ENCODE assay signal across 12 mouse cellular contexts in genomic region chr3:105693327-105694080, GRCm38 (mm10). TPM values are rescaled to one million over a fixed set of nuclear protein-coding genes. Genes with fewer than 3 reads are reported as not detected.
DNase-seq lines count a peak whose midpoint lies in the region.
"Had no signal": no experiment of that assay in that cellular context is flagged by ENCODE, and none has a peak within 500 bp of the region (broad histone marks: within the 10 kb centered on the region; RNA-seq: fewer than 3 reads in every experiment).

No protein-coding gene starts in this region.

- no peaks in the 10 kb centered on the region for H3K9me3 ChIP-seq in forebrain, embryonic 10.5 days
- H3K9me3 ChIP-seq: forebrain, embryonic 12.5 days; G1E had no signal

- peaks cover 27% of the 10 kb centered on the region for H3K4me1 ChIP-seq in forebrain, embryonic 10.5 days

- H3K4me3 ChIP-seq in forebrain, embryonic 10.5 days = no peak overlapping the region
- H3K4me3 ChIP-seq: forebrain, embryonic 12.5 days had no signal

- no peak overlapping the region for H3K27ac ChIP-seq in forebrain, embryonic 10.5 days
- H3K27ac ChIP-seq: forebrain, embryonic 12.5 days; hindbrain, embryonic 14.5 days had no signal

- H3K27me3 ChIP-seq in forebrain, embryonic 10.5 days (ENCODE audit: poor library complexity, severe bottlenecking) = peaks cover 48% of the 10 kb centered on the region

- H3K36me3 ChIP-seq in forebrain, embryonic 10.5 days (replicated peaks) = no peaks in the 10 kb centered on the region
- H3K36me3 ChIP-seq: forebrain, embryonic 12.5 days; G1E had no signal

- WGBS in forebrain, embryonic 10.5 days = 79% methylated on average over 14 of the region's 14 CpGs

- peak; percentile 72 to 82 for DNase-seq in layer of hippocampus, adult 18-20 months (ENCODE audit: low spot score in 2 of 2)
- no peak for DNase-seq in layer of hippocampus, adult 9-10 months (ENCODE audit: low spot score)
- DNase-seq in frontal cortex, postnatal 14 days (ENCODE audit: low spot score in 2 of 2) = peak; percentile 62 to 82
- DNase-seq in left cerebral cortex, adult 9 months (ENCODE audit: low spot score in 2 of 2) = peak; percentile 90 to 92
- peak; percentile 85 for DNase-seq in right cerebral cortex, postnatal 25 days
- DNase-seq in thymus, postnatal 36 days = no peak
- no peak for DNase-seq in forebrain, embryonic 10.5 days (ENCODE audit: extremely low spot score, low spot score)
- DNase-seq: adrenal gland, postnatal 25 days; gastrocnemius, postnatal 14 days had no signal

RNA-seq across cellular contexts. Expression of gene Ddx20, which starts 6.1 kb away (rescaled TPM):
- total RNA-seq in layer of hippocampus, adult 18-20 months (2021) = 10 to 100 TPM; 12.0 to 13.5 TPM
- 51.3 and 54.1 TPM in 2 replicates for polyA plus RNA-seq in forebrain, embryonic 10.5 days (2016; fragmentation: Nextera tagmentation; extraction: Ambion mirVana)

RNA-seq across cellular contexts. Expression of gene Inka2, which starts 10.9 kb away (rescaled TPM):
- total RNA-seq in layer of hippocampus, adult 18-20 months (2021) = 10 to 100 TPM; 70.5 to 74.0 TPM
- polyA plus RNA-seq in forebrain, embryonic 10.5 days (2016; fragmentation: Nextera tagmentation; extraction: Ambion mirVana) = 1.5 and 2.0 TPM in 2 replicates

Comparison
In these comparisons a context has a peak if more than half of its experiments do, and no peak if none do; other contexts are left out.
1. DNase-seq: peak in layer of hippocampus, adult 18-20 months (2 of 2), frontal cortex, postnatal 14 days (2 of 2), left cerebral cortex, adult 9 months (2 of 2) and right cerebral cortex, postnatal 25 days (single experiment); none in layer of hippocampus, adult 9-10 months (single experiment), thymus, postnatal 36 days (0 of 2) and forebrain, embryonic 10.5 days (single experiment).